Mouse (Mus musculus) liver, adult 2 months (tissue): ENCODE results near the gene Mlip.

Experiments used
- CTCF ChIP-seq: fragments of 200-500 bp; IDR thresholded peaks from 2 replicates; pipeline ENCODE4 v1.5.1; 2011; ENCODE audit warnings: low read depth, low read length, control low read depth
- POLR2A ChIP-seq: fragments of 200-500 bp; IDR thresholded peaks from 2 replicates; pipeline ENCODE4 v1.6.1; 2011; ENCODE audit warnings: low read length, control low read depth; ENCODE audit not compliant: insufficient read depth; ENCODE audit errors: extremely low read depth

DNA sequence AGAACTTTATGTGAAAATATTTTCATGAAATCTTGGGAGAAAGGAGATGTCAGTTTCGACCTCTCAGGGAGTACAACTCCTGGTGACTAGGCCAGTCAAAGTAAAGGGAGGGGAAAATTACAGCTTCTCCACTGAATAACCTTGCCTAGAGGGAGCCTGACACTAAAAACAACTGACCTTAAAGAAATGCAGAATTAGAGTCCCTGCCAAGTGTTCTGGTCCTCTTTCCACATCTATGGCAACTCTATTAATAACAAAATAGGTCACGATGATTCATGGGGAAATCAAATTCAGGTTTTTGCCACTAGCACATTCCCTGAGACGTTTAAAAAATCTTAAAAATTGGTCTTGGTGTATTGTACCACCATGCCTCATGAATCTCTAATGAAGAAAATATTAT lies 34.4 kb downstream of the Mlip start:
- no peak for TF ChIP-seq POLR2A
- TF ChIP-seq CTCF, result no peak
